Mouse (Mus musculus) kidney, adult 9 months (tissue): ENCODE measurements at regions not wholly inside any gene's neighbourhood (a gene's known extent, or its start where the extent isn't known, plus 50 kb on each side); places are given as distances from the start of the nearest gene placed in this dataset.
"Not testable (repeated sequence)": the region's sequence is repeated elsewhere in the genome, so short reads cannot be mapped to it uniquely, and the experiment has no call there.

ENCODE experiments used
- DNase-seq: peaks from one replicate; pipeline ENCODE4 v3.0.0; 2022

GRCm38 (mm10) chr1:184191325-184191724 is 157.2 kb upstream of the 1700056E22Rik start:
- DNase-seq: no peak

GRCm38 (mm10) chr1:184187582-184187981 is 153.5 kb upstream of the 1700056E22Rik start:
- peak; percentile 3 for DNase-seq

- DNase-seq: no peak
Measured at GRCm38 (mm10) chr1:184182163-184182562, 148.1 kb upstream of the 1700056E22Rik start.

DNA sequence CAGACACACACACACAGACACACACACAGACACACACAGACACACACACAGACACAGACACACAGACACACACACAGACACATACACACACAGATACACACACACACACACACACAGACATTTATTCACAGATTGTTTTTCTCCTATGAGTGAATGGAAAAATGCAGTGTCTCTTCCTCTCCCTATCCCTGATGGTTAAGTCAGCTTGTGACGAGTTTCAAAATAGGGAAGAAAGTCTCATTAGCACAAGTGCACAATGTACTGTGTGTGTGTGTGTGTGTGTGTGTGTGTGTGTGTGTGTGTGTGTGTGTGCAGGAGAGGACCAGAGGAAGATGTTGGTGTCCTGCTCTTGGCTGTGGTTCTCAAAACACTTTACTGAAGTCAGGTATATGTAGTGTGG is 140.3 kb upstream of the 1700056E22Rik start:
- DNase-seq: not testable (repeated sequence)

DNA sequence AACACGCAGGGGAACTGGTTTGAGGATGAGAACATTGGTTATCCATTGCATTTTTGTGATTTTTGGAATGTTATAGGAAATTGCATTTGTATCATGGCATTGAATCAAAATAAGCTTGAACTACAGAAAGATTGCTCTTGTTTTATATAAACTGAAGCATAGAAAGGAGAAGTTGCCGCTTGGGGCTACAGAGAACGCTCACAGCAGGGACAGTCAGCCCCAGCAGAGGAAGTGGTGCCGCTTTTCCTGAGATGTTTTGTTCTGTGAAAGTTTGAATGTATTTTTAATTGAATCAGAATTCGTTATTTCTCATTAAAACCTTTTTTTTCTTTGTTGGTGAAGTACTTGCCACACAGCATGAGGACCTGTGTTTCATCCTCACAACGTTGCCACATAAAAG is 139.6 kb upstream of the 1700056E22Rik start:
- DNase-seq: no peak

DNA sequence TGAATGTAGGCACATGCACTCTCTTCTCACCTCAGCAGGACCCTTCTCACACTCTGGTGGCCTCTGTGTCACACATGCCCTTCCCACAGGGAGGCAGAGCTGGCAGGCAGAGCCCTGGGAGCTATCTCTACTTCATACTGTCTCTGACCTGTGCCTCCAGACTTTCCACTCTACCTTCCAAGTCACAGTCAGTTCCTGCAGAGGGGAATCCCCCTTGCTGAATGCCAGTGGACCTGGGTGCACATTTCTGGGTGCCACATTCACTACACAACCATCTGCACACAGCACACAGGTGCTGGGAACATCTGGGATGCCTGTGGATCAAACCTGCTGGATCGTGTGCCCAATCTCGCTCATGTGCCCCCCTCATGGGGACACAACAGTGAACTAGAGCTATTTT is 138.9 kb upstream of the 1700056E22Rik start:
- no peak for DNase-seq

- no peak for DNase-seq
Measured at GRCm38 (mm10) chr1:184171601-184172000, 137.5 kb upstream of the 1700056E22Rik start.

DNA sequence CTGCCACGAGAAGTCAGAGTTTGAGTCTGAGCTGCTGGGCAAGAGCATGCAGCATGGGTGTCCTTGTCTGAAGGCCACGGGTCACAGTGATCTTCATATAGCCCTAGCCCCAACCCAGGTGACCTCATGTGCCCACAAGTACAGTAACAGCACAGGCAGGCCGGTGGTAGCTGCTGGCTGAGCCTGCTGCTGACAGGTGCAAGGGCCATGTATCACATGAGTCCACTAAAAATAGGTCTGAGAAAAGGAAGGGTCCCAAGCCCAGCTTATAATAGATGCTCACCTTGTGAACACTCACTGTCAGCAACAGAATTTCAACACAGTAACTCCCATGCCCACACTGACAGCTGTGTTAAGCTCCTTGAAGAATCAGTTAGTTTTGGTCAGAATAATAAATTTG is 136.8 kb upstream of the 1700056E22Rik start:
- DNase-seq: no peak

GRCm38 (mm10) chr1:184169967-184170366 is 135.9 kb upstream of the 1700056E22Rik start:
- no peak for DNase-seq

DNA sequence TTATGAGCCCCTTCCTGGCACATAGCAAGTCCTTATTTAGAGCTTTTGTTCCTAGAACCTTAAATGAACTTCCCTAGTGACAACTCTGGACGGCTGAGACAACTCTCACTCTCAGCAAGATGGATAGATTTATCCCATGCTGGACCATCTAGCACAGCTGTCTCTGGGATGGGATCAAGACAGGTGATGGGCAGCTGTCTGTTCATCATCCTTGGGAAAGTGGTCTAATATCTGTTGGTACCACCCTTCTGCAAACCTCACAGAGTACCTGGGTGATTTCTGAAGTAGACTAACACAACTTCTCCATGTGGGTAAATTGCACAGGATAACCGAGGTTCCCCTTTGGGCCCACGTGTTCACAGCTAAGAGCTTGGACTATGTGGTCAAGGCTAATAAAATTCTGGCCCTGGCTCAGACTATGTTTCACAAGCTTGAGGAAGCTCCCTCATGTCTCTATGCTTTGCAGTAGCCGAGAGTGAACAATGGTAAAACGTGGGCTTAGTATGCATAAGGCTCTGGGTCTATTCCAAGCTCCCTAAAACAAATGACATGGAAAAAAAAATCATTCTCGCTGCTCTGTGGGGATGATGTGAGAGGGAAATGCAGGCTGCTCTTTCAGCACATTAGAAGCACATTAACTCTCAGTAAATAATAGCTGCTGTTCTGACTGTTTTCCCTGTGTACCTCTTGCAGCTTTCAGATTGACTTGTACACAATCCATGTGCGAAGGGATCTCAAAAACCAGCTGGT is 135.1 kb upstream of the 1700056E22Rik start:
- no peak for DNase-seq

DNA sequence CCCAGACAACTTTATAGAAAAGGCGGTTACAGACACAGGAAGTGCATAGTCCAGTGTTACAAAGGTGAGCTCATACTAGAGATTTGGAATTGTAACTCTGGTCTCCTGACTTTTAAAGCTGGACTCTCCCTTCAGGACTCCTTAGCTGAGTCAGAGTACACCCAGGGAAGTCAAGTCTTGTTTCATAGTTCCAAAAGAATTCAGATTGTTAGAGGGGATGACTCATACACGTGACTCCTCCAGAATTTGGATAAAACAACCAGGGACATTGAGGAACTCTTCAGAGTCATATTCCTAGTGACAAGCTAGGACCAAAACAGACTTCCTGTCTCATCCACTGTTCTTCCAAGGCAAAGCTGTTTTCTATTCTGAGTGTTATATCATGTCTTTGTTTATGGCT is 132.8 kb upstream of the 1700056E22Rik start:
- DNase-seq: no peak

DNA sequence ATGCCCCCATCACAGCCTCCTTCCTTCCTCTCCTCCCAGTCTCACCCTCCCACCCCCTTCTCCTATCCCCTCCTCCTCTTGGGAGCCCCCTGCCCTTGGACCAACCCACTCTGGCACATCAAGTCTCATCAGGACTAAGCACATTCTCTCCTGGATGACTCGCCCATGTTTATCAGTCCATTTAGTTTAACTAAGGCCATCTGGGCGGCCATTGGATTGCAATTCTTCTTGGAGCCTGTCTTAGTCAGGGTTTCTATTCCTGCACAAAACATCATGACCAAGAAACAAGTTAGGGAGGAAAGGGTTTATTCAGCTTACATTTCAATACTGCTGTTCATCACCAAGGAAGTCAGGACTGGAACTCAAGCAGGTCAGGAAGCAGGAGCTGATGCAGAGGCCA is 128.4 kb upstream of the 1700056E22Rik start:
- not testable (repeated sequence) for DNase-seq

- no peak for DNase-seq
Measured at GRCm38 (mm10) chr1:184147713-184148112, 113.6 kb upstream of the 1700056E22Rik start.

DNA sequence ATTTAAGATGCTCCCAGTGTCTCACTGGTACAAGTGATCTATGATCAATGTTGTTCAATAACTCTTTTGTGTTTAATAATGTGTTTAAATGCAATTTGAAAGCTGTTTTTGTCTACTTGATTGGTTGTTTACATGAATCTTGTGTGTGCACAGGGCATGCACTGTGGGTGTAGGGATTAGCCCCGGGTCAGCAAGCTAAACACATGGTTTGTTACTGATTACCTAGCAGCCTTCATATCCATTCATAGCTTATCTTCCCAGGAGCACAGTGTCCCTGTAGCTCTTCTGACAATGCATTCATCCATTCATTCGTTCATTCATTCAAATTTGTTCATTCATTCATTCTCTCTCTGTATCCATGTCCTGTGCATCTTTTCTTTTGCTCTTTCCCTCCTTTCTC is 108.9 kb upstream of the 1700056E22Rik start:
- DNase-seq: peak; percentile 14

GRCm38 (mm10) chr1:184140486-184140885 is 106.4 kb upstream of the 1700056E22Rik start:
- DNase-seq: no peak

GRCm38 (mm10) chr1:184140082-184140481 is 106.0 kb upstream of the 1700056E22Rik start:
- DNase-seq: no peak

DNA sequence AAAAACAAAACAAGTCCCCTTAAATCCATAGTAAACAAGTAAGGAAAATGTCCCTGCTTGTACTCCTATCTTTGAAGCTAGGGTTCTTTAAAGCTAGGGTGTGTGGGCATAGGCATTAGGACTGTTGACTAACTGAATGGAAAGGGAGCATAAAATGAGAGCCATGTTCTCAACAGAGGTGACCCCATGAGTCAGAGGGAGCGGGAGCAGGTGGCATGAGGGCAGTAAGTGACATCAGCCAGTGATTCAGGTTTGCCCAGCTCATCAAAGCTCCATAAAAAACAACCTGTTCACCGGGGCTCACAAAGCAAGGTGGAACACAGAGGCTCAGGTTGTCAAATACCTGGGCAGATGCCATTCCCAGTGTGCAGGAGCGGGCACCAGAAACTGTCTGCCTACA is 104.6 kb upstream of the 1700056E22Rik start:
- DNase-seq: no peak

DNA sequence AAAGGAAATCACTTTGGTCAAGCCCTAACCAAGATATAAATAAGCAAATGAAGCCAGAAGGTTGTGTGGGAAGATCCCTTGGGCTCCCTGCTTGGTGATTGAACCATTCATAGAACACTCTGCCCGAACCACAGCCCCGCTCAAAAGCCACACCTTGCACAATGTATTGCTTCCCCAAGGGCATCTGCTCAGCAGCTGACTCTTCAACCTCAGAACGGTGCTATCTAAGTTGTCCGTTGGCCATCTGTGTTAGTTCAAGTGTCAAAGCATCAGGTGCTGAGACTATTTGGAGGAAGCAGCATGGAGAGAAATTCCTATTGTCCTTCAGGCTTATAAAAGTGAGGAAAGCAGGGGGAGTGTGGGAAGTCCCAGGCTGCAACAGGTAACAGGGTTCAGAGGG is 96.8 kb upstream of the 1700056E22Rik start:
- DNase-seq: no peak

DNA sequence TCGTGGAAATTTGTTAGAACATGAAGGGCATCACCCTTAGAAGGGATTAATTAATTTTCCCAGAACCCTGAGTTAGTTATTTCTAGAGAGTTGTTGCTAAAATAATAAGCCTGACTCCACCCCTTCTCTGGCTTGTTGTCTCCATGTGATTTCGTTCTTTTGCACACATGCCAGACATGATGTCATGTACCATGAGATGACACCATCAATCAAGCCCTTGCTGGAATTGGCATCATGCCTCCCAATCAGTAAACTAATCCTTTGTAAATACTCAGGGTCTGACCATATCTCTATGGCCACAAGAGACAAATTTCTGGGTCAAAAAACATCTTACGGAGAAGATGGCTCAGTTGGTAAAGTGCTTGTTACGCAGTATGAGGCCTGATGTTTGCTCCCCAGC is 93.2 kb upstream of the 1700056E22Rik start:
- no peak for DNase-seq

GRCm38 (mm10) chr1:184126909-184127308 is 92.8 kb upstream of the 1700056E22Rik start:
- no peak for DNase-seq
